Mouse (Mus musculus): ENCODE measurements around the gene Znrf1.
"Not testable (repeated sequence)": the region's sequence is repeated elsewhere in the genome, so short reads cannot be mapped to it uniquely, and the experiment has no call there.

The Znrf1 gene

DNA sequence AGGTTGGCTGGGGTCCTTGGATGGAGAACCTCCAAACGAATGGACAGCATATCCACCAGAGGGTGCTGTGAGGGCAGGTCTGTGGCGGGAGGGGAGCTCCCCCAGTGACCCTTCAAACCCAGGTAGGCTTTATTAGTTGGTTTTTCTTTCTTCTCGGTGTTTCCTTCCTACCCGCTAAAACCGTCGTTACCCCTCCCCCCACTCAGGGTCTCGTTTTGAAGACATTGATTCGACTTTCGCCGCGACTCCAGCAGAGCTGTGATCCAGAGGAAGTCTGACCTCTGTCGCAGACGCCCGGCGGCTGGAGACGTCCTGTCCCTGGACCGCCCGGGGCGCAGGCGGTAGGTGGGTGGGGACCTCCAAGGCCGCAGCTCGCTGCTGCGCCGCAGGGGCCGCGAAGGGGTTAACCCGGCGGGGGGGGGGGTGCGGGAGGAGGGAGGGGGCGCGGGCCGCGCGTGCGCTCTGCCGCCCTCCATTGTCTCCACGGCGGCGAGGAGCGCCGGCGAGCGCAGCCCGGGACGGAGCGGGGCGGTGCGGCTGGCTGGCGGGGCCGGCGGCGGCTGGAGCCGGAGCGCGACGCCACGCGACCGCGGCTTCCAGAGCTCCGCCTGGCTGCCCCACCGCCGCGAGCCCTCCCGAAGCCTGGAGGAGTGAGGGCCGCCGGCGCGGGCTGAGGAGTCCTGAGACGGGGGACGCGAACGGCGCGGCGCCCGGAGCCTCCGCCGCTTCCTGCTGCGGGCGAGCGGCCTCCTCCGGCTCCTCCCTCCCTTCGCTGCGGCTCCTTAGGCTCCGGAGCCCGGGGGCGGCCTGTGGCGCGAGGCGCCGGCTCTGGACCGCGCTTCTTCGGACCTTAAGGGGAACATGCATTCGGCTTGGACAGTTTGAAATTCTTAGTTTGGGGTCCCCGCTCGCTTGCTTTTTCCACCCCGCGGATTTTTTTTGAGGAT, at the start of gene Znrf1:
Gene Znrf1, plus strand, starts transcription at position 67 of the 947 bp plus-strand sequence.
- DNase-seq (ENCODE audit: extremely low spot score, low spot score): peak; percentile 92

DNA sequence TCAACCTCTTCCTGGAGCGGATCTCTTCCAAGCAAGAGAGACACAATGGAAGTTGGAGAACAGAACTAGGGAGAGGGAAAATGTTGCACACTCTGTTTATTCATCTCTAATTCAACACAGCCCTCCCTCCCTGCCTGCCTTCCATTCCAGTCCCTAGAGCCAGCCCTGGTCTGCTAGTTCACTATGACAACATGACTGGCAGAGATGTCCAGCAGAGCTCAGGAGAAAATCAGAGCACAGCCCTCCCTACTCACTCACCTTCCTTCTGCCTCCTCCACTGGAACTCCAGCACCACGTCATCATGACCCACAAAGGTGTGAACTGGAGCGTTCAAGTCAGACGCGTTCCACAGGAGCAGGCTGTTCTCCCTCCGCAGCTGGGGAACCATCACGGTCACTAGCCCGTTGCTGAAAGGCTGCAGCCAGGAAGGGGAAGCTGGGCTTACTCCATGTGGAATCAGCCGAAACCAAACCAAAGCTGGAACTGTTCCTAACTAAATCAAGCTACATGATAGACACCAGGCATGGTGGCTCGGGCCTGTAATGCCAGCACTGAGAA, 45.8 kb upstream of the Znrf1 start:
- no peak for DNase-seq (ENCODE audit: extremely low spot score, low spot score)

DNA sequence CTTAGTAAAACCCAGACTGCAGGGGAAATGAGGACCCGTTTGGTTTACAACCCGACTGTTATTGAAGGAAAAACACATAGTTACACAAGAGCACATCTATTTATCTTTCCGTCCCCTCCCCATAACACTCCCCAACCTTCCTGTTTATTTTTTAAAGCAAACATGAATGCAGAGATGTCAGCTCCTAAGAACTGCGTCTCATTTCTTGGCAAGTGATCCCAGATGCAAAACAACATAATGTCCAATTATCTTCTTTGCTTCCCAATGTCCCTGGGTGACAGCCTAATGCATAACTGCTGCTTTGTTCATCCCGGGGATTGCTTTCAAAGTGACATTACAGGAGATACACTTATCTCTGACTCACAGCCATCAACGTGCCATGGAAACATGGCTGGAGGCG, 44.7 kb upstream of the Znrf1 start:
- no peak for DNase-seq (ENCODE audit: extremely low spot score, low spot score)

DNA sequence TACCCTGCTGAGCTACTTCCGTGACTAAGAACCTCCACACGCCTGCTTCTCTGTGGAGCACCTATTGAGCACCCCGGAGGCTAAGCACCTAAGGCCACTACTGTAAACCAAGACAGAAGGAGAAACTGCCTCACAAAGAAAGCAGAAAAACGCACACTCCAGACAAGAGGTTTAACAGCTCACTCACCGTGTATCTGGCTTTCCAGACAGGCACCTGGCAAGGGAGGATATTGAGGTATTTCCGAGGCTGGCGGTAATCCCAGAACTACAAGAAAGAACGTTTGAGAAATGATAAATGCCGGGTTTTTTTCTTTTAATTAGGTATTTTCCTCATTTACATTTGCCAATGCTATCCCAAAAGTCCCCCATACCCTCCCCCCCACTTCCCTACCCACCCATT, 43.4 kb upstream of the Znrf1 start:
- DNase-seq (ENCODE audit: extremely low spot score, low spot score): no peak

GRCm38 (mm10) chr8:111493176-111493575, 42.7 kb upstream of the Znrf1 start:
- DNase-seq (ENCODE audit: extremely low spot score, low spot score): no peak

- no peak for DNase-seq (ENCODE audit: extremely low spot score, low spot score)
These were observed 39.6 kb upstream of the Znrf1 start for GRCm38 (mm10) chr8:111496326-111496725.

DNA sequence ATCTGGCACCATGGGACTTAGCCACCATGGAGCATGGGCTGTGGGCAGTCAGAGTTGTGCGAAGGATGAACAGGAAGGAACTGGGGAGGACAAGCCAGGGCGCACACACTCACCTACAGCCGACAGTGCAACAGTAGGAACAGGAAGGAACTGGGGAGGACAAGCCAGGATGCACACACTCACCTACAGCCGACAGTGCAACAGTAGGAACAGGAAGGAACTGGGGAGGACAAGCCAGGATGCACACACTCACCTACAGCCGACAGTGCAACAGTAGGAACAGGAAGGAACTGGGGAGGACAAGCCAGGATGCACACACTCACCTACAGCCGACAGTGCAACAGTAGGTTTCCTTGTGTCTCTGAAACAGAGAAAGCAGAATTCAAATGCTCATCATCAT, 37.6 kb upstream of the Znrf1 start:
- DNase-seq (ENCODE audit: extremely low spot score, low spot score): not testable (repeated sequence)

GRCm38 (mm10) chr8:111501724-111502464, 34.0 kb upstream of the Znrf1 start:
- DNase-seq (ENCODE audit: extremely low spot score, low spot score): no peak

DNA sequence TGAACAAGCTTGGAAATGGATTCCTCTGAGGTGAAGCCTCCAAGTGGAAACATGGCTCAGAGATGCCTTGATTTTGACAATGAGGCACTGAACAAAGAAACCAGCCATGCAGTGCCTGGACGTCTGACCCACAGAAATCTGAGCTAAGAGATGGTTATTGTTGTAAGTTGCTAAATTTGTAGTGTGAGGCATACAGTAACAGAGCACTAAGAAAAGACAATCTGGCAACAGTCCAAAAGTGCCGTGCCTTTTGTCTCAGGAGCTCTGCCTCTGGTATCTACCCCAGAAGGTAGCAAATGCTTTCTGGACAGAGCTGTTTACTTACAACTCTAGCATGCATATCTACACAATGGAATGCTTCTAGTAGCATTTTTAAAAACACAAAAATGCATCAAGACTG, 27.3 kb upstream of the Znrf1 start:
- DNase-seq (ENCODE audit: extremely low spot score, low spot score): no peak

DNA sequence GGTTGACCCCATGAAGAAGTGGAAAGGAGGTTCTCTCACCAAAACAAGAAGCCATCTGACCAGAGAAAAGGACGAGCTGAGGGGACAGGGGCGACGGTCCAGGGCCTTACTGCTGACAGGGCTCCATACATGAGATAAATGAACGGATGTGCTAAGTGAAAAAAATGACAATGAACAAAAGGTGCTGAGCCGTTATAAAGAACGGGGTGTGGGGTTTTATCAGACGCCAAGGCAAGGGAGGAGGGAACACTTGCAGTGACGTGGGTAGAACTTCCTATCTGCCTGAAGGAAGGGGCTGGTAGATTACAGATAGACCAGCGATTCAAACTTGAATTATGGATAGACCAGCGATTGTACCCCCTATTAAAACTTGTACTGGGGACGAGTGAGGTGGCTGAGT, 26.6 kb upstream of the Znrf1 start:
- no peak for DNase-seq (ENCODE audit: extremely low spot score, low spot score)

DNA sequence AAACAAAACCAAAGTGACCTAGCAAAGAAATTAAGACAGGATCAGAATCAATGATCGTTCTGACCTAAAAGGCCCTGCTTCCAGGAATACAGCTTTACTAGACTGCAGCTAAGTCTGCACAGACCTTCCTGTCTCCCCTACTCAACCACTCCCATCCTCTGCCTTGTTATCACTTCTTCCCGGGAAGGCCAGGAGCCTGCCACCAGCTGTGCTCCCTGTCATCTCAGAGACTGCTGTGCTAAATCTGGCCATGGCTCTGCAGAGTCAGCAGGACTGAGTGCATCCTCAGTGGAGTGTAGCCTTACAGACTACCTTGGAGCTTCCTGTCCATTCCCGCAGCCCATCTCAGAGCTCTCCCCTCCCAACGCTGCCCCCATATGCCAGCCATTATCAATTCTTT, 25.5 kb upstream of the Znrf1 start:
- DNase-seq (ENCODE audit: extremely low spot score, low spot score): no peak

DNA sequence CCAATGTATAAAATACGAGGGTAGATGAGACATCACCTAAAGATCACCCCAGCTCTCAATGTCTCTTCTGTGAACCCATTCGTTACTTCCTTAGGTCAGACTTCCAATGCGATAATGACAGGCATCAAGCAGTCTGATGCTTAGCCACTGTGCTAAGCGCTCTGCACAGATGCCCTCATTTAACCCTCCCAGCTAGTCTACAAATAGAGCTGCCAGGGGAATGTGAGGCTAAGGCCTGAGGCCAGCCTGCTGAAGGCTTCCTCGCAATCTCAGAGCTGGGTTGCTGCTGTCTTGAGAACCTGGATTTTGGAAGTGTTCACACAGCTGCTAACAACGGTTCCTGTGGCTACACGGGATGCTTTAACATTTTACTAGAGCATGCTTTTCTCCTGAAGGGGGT, 23.0 kb upstream of the Znrf1 start:
- no peak for DNase-seq (ENCODE audit: extremely low spot score, low spot score)

DNA sequence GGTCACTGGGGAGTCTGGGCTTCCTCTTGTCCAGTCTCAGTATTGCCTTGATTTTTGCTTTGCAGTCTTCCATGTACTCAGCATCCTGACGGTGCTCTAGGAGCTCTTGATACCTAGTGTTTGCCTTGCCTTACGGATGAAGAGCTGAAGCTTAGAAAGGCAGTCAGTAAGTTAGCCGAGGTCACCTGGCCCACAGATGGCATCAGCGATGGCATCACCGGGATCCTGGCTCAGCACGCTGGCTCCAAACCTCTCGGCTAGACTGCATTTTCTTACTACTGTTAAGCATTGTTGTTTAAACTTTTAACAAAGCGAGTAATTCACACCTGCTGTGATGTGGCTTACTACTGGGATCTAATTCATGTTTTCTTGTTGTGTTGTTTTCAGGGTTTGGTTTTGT, 22.5 kb upstream of the Znrf1 start:
- DNase-seq (ENCODE audit: extremely low spot score, low spot score): no peak

GRCm38 (mm10) chr8:111516451-111517035, 19.4 kb upstream of the Znrf1 start:
- no peak for DNase-seq (ENCODE audit: extremely low spot score, low spot score)

GRCm38 (mm10) chr8:111517466-111517865, 18.4 kb upstream of the Znrf1 start:
- DNase-seq (ENCODE audit: extremely low spot score, low spot score): no peak

DNA sequence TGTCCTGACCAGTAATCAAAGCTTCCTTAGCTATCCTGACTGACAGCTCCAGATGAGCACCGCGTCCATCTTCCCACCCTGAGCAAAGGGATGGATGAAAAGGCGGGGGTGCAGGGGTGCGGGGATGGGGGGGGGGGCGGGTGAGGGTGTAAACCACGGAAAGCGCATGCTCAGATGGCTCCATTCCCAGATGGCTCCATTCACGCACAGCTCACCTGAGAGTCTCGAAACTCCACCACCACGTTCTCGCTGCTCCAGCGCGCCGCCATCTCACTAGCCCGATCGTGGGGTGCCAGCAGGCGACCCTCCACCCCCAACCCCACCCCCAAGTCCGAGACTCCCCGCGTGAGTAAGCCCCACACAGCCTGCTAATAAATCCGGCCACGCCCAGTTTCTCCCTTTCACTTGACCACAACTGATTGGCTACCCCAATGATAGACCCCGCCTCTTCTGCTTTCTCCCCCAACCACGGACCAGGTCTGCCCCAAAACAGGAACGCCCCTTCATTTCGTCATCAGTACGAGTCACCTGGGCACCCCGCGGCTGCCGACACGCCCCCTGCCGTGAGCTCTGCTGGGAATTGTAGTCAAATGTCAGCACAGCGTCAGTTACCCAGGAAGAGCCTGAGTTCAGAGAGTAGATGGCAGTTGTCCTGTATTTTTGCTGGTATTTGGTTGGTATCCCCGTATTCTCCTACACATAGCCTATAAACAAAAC, 14.0 kb upstream of the Znrf1 start, which contains the start of gene Wdr59:
Gene Wdr59, minus strand, starts transcription at position 380 of the 717 bp plus-strand sequence.
- DNase-seq (ENCODE audit: extremely low spot score, low spot score): peak; percentile 96

DNA sequence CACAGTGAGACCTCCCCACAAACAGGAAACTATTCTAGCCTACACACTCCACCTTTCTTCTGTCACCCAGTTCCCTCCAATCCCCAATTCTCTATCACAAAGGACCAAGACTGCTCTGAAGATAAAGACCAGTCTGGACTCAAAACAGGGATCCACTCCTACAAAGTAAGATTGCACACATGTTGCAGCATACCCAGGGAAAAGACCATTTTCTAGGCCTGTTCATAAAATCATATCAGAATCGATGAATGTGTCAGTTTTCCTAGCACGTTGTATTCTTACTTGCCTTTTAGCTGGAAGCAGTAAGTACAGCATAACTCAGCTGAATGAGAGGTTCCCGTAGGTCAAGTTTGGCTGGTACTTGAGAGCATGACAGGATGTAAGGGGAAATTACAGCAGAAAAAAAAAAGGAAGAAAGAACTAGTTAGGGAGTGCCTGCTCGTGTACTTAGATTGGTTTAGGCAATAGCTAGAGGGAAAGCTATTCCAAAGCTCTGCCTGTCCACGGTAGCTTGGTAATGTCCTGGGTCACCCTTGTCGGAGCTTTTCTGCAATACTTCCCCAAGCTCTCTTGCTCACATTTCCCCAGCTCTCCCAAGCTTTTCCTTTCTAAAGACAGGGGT, 9.4 kb upstream of the Znrf1 start:
- DNase-seq (ENCODE audit: extremely low spot score, low spot score): no peak

GRCm38 (mm10) chr8:111527149-111527548, 8.7 kb upstream of the Znrf1 start:
- no peak for DNase-seq (ENCODE audit: extremely low spot score, low spot score)

DNA sequence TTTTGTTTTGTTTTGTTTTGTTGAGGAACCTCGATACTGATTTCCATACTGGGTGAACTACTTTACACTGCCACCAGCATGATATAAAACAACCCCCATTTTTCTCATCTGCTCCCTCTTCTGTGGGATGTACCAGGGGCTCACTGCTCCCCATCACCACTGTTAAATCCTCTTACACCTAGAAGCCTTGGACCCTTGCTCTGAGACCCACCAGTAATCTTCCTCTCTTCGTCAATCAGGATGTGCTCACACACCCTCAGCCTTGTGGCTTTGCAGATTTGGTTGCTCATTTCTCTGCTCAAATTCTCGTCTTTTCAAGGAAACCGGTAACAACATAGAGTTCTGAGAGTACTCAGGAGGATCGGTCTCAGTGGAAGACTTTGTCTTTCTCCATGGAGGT, 7.8 kb upstream of the Znrf1 start:
- no peak for DNase-seq (ENCODE audit: extremely low spot score, low spot score)

DNA sequence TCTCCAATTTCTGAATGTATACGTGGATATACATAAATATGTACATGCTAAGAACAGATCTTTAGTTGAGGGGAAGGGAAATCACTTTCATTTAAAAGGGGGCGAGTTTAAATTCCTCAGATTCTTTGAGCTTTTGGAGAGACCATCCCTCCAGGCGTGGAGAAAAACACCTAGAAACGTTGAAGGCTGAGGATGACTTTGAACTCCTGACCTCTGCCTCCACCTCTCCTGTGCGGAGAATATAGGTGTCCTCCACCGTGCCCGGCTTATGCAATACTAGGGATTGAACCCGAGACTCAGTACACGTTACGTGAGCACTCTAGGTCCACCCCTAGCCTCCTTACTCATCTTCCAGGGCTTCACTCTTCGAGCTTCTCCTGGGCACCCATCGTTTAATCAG, 4.7 kb upstream of the Znrf1 start:
- DNase-seq (ENCODE audit: extremely low spot score, low spot score): no peak

GRCm38 (mm10) chr8:111531621-111532020, 4.3 kb upstream of the Znrf1 start:
- DNase-seq (ENCODE audit: extremely low spot score, low spot score): no peak
